Mouse (Mus musculus) ZHBTc4 (cell line): ENCODE results near the gene Mettl5.
A peak's percentile ranks its signal among the peaks of the same experiment; 100 is the strongest.

Experiments
- DNase-seq: peaks from one replicate; pipeline ENCODE4 v3.0.0-alpha.2; 2011; ENCODE audit warnings: low read depth, low spot score

The Mettl5 gene

DNA sequence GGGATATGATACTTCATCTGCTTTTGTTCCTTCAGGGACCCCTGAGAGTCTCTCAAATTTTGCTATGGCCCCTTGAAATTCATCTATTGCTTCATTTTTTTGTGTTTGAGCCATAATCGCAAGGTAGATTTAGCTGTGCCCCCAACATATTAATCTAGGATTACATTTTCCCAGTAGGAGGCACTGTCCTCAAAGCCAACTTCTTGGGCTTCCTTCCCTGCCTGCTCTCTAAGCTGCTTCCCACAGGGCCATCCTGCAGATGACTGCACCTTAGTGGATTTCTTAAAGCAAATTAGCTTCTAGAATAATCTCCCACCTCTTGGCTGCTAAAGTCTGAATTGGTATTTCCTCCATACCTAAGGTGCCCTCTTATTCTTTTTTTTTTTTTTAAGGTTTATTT, 27.5 kb downstream of the Mettl5 start:
- peak; percentile 32 for DNase-seq

DNA sequence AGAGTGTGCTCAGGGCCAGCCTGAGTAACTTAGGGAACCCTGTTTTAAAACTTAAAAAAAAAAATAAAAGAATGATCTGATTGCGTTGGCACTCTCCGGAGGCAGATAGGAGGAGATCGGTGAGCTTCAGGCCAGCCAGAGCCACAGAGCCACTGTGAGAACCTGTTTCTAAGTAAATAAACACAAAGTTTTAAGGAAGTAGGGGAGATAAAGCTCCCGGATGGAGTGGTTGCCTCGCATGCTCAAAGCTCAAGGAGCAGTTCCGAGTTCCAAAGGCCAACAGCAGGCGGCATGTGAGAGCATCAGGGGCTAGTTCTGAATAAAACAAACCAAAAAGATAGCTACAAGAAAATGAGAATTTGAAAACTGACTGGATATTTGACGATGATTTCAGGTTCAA, 29.0 kb downstream of the Mettl5 start:
- DNase-seq: peak; percentile 32

DNA sequence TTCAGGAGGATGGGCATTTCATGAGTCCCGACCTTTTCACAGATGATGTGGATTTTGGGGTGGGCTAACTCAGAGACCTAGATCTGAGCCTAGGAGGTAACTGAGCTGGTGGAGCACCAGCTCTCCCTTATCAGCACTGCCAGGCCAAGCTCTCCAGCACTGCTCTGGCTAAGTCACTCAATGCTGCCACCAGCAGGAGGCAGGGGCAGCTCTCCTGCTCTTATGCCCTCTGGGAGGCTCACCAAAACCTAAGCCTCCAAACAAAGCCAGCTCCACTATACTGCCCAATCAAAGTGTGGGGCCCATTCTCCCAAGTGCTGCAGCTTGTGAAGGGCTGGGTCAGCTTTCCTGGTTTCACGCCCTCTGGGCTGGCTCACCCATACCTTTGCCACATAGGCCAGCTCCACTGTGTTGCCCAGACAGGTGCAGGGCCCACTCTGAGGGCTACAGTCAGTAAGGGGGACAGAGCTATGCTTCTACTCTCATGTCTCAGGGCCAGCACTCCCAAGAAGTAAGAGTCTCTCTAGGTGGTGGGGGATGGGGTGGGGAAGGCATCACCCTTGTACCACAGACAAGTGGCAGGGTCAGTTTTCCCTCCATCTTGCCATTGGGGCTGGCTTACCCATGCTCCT, 33.9 kb downstream of the Mettl5 start:
- DNase-seq: peak; percentile 18

DNA sequence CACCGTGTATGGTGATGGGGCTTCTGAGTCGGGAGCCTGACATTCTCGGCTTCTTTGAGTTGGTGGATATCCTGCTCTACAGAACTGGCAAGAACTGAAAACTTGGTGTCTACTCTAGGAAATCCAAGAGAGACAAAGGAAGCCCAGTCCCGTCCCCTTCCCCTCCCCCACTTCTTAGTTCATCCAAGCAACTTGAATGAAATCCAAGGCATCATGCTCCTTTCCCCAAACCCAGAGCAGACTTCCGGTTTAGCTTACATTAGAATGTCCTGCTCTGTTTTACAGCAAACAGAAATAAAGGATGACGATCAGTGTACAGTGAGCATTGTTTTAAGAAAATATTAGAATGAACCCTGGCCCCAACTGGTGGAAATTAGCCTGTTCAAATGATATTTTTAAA, 36.2 kb downstream of the Mettl5 start:
- no peak for DNase-seq

DNA sequence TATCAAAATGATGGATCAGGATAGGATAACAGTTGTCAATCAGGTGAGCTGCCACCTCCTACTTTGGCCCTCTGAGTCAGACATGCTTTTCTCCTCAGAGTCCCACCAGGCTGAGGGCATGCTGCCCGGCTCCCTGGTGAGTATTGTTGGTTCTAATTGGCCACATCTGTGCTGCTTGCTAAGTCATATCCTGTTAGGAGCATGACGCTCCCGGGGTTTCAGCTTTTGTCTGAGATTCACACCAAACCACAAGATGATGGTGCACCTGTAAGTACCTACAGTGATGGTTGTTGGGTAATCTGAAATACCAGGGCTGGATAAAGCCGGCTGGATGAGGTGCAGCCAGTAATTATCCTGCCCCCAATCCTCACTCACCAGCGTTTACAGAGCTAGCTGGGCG, 45.2 kb downstream of the Mettl5 start:
- DNase-seq: no peak

DNA sequence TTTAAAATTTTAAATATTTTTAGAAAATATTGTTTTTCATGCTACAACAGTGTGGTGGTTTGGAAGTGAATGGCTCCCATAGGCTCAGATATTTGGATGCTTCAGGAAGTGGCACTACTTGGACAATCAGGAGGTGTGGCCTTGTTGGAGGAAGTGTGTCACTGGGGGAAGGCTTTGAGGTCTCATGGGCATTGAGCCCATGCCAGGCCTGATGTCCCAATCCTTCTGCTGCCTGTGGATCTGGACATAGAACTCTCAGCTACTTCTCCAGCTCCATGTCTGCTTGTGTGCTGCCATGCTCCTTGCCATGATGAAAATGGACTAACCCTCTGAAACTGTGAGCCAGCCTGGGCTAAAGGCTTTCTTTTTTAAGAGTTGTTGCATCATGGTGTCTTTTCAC, 46.7 kb downstream of the Mettl5 start:
- no peak for DNase-seq

DNA sequence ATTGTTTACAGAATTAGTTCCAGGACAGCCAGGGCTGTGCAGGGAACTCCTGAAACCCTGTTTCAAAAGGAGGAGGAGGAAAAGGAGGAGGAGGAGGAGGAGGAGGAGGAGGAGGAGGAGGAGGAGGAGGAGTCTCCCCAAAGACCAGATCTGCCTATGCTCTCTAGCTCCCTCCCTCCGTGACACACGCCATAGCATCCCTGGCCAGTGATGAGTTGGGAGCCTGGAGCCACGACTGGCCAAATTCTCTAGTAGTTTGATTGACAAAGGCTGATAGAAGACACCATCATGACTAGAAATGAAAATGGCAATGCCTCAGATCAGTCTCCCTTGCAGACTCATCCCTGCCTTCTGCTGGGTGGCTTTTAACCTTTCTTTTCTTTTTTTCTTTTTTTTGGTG, 47.4 kb downstream of the Mettl5 start:
- DNase-seq: peak; percentile 69

DNA sequence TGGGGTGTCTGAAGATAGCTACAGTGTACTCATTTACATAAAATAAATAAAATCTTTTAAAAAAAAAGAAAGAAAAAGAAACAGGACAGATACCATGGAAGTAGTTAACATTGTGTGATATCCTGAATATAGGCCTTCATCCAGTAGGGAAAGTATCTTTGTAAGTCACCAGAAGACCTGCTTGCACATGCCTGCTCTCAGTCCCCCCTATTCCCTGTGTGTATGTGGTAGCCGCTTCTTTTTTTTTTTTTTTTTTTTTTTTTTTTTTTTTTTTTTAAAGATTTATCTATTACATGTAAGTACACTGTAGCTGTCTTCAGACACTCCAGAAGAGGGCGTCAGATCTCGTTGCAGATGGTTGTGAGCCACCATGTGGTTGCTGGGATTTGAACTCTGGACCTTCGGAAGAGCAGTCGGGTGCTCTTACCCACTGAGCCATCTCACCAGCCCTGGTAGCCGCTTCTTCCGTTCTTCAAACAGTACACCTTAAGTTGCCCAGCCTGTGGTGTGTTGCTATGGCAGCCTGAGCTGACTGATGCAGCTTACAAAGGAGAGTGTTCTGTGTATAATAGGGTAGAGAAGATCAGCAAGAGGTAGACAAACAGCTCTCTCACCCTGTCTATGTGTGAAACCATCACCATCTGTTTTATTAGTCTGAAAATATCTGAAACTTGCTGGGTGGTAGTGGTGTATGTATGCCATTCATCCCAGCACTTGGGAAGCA, 48.0 kb downstream of the Mettl5 start:
- DNase-seq: peak; percentile 33

DNA sequence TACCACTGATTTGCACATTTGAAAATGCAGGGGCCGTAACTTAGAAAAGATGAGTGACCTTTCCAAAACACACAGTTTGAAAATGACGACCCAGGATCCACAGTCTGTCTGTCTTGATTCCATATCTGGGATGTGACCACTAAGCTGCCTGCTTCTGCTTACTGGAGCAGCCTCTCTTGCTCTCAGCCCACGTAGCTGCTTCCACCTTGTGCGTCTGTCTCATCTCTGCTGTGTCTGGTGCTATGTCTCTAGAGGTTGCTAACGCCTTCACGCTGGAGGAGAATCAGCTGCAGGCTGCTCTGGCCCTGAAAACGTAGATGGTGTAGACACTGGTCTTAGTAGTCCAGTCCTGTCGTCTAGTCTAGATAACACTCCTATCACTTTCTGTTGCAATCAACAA, 55.3 kb downstream of the Mettl5 start:
- no peak for DNase-seq

DNA sequence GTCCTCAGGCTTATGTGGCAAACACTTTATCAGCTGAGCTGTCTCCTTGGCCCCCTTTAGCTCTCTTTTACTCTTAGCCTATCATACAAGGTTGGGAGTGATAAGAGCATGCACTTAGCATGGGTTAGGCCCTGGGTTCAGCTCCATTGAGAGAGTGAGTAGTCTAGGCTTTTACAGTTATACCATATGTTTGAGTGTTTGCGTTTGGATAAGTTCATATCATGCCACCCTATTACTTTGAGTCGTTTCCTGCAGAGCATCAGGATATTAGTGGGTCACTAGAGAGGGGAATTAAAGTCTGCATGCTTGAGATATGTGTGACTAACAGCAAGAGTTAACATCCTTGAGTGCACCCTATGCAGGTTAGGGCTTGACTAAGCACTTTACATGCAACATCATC, 55.7 kb downstream of the Mettl5 start:
- no peak for DNase-seq

DNA sequence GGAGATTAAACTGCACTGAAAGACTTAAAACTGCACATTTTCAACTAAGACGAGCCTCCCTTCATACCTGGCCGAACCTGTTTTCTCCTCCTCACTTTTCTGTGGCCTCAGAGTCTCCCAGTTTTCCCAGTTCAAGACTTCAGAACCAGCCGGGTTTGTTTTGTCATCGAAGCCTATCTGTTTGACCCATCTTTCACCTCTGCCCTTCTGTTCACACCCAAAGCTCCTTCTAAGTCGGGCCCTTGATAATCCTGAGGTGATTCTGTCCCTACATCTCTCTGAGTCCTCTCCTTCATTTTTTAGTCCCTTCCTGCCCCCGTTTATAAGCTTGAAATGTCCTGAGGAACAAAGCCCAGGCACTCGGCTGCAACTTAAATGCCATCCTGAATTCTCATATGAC, 57.4 kb downstream of the Mettl5 start:
- no peak for DNase-seq

DNA sequence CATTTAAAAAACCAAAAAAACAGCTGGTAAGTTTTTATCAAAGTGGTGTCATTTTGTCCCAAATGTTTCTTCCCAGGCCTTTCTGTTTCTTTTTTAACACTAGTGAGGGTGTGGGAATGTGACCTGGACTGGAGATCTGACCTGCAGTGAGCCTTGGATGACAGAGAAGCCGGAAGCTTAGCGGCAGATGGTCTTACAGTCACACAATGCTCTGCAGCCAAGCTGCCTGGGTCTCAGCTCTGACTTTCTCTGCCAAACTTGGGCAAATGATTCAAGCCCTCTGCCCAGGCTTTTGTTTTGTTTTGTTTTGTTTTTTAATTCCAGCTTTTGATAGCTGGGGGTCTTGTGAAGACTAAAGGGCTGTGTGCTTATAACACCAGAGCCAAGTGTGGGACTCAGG, 59.0 kb downstream of the Mettl5 start:
- no peak for DNase-seq

DNA sequence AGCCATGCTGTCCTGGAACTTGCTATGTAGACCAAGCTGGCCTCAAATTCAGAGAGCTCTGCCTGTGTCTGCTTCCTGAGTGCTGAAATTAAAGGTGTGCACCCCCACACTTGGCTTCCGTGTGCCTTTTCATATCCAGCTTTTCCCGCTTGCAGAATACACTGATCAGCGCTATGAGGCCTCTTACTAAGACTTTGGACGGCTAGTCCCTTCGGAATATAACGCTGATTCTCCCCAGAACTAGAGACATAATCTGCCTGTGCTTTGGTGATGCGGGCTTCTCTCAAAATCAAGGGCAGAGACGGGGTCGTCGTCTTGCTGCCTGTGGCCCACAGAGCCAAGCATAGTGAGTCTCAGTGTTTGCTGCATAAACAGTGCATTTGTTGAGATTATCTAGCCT, 59.5 kb downstream of the Mettl5 start:
- DNase-seq: no peak

DNA sequence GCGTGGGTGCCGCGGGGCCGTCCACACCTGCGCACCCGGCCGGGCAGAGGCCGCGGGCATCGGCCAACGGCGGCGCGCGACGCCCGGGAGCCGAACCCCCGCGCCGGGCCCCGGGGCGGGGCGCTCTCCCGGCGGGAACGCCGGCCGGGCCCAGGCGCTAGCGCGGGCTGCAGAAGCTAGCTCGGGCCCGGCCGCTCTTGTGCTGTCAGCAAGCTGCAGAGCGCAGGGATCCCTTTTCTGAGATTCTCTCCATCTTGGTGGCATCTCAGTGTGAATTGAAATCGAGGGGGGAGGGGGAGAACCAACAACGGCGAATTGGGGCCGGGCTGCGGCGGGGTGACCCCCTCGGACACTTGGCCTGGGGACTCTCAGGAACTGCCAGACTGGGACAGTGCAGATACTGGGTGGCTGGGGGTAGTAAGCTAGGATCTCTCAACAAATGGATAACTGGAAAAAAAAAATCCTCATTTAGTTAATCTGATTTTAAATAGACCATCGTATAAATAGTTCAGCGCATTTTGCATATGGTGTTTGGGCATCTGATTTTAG, 62.2 kb downstream of the Mettl5 start:
- DNase-seq: peak; percentile 67

DNA sequence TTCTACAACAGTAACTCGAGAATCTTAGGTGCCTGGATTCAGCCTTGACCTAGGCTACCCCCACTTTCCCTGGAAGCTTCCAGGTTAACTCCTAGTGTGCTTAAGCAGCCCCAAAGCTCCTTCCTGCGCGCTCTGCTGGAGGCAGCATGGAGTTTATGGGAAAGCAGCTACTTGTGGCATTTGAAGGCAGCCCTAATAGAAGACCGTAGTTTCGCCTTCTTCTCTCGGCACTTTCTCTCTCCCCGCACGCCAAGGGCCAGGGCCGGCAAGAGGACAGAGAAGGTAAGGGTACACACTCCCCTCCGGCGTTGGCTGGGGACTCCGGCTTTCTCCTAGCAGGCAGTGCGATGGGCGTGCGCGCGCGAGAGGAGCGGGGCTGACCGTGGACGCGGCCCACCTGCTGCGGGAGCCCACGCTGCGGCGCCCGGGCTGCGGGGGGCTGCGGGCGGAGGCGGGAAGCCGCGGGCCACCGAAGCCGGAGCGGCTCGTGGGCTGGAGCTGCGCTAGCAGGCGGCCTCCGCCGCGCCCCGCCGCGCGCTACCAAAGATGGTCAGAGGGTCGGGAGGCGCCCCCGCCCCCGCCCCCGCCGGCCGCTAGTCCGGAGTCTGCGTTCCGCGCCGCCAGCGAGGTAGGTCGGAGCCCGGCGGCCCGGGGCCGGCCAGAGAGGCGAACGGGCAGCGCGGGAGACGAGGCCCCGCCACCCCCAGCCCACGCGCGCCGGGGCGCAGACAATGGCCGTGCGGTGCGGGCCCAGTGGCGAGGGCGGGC, 62.9 kb downstream of the Mettl5 start:
- peak; percentile 73 for DNase-seq

DNA sequence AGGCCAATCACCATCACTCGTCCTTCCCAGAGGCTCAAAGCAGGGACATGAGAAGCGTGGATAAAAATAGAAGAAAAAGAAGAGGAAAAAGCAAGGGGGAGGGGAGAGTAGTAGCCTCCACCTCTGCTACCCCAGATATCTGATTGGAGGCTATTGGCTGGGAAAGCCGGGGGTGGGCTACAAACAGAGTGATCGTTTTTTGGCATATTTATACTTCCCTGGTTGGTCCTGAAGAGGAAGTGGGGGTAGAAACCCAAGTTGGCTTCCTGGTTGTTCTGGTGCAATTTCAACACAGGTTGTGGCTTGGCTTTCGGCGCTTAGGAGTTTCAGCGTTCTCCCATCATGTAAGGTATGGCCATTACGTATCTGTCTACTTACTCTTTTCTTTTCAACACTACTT, 63.7 kb downstream of the Mettl5 start, which contains the start of gene Klhl23:
Klhl23 (plus strand) TSS at position 234 of the 400 bp plus-strand sequence.
- DNase-seq: no peak
